Mouse (Mus musculus): ENCODE data around the gene Ctbp2. TPM values are rescaled to one million over a fixed set of nuclear protein-coding genes. Genes with fewer than 3 reads are reported as not detected.

Ctbp2 gene
- polyA plus RNA-seq (2017; shearing (Covaris generic)), result 2.6 TPM

DNA sequence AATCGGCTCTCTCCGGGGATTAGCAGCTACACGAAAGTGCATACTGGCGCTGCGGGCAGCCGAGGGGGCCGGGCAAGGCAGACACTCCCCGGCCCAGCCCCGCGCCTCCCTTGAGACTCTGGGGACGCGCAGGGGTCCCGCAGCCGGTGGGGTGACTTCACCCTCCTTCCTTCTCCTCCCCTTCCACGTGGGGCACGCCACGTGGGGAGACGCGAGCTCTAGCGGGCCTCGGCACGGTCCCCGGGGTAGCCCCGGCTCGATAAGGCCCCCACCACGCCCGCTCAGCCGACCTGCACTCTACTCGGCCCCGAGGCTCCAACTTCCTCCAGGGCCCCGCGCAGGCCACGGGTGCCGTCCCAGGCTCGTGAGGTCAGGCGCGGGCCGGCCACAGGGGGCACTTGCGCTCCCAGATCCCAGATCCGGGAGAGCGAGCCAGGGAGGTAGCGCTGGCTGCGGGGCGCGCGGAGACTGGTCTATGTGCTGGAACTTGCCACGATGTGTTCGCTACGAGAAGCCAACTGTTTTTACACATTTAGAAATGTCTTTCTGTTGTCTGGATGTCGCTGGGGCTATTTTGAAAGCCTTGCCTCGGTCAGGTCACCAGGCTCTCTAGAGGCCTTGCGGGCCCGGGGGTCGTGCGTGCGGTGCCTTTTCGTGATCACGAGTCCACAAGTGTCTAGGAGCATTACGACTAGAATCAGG, at the start of gene Ctbp2:
TSS of gene Ctbp2 (minus strand) at position 356 of the 702 bp plus-strand sequence.

DNA sequence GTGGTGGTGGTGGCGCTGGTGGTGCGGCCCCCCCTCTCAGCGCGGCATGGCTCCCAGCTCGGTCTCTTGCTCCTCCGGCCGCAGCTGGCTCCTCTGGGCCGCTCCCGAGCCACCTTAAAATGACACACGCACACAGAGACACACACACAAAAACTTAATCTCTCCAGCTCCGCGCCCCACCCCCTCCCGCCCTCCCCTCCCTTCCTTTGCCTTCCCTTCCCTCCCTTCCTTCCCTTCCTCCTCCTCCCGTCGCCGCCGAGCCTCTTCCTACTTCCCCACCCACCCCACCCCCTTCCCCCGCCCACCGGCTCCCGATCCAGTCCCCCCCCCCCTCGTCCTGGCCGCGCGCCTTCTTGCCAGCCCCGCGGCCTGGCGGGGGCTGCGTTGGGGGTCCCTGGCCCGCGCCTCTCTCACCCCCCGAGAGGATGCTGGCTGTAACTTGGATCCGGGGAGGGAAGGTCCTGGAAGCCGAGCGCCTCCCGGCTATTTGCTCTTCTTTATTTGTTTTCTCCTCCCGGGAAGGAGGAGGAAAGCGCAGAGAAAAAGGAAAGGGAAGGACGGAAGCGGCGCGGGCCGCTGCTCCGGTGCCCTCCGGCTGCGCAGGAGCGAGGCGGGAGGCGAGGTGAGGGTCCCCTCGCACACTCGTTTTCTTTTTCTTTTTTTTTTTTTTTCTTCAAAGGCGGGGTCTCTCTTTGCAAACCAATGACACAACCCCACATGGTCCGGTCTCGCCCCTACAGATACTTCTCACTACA, 733 bp downstream of the Ctbp2 start, which contains the start of gene Fgfr2:
TSS of gene Fgfr2 (minus strand) at position 107 of the 755 bp plus-strand sequence.

Other genes starting within 250 kb of the Ctbp2 start
- gene Zranb1, start 193.2 kb downstream of the Ctbp2 start, polyA plus RNA-seq (2017; shearing (Covaris generic)), result 6.3 TPM
- gene Fgfr2, start 1.0 kb downstream of the Ctbp2 start, polyA plus RNA-seq (2017; shearing (Covaris generic)), result not detected